Mouse (Mus musculus) thymus, adult 2 months (tissue): ENCODE data around the gene Vamp3.

Source experiments
- CTCF ChIP-seq: fragments of 200-500 bp; IDR thresholded peaks from 2 replicates; pipeline ENCODE4 v1.5.1; 2012; ENCODE audit warnings: mild to moderate bottlenecking, control low read depth, low read length, moderate library complexity, borderline replicate concordance; ENCODE audit not compliant: control insufficient read depth, poor library complexity, insufficient read depth; ENCODE audit errors: extremely low read depth
- POLR2A ChIP-seq: fragments of 200-500 bp; IDR thresholded peaks from 2 replicates; pipeline ENCODE4 v1.6.1; 2012; ENCODE audit warnings: mild to moderate bottlenecking, low read length, control low read depth, moderate library complexity; ENCODE audit not compliant: control insufficient read depth, poor library complexity, insufficient read depth; ENCODE audit errors: extremely low read depth

DNA sequence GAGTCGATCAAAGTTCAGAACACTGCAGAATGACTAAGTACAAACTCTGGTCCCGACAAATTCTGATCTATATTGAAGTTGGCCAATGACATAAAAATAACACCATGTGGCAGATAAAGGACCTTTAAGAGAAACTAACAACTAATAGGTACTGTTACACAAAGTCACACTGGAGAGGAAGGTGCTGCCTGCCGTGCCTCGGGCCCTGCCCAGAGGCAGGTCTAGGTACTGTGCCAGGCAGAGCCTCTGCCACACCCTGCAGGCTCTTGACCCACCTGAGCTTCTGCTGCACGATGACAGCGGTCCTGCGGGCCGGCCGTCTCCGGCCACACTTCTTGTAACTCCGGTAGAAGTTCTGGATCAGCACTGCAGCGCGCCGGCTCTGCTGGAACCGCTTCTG is 17.1 kb upstream of the Vamp3 start:
- TF ChIP-seq POLR2A (no peak), CTCF (no peak)
